Mouse (Mus musculus) thymus, adult 2 months (tissue): ENCODE results near the gene Bsn.

Experiments used
- CTCF ChIP-seq: fragments of 200-500 bp; IDR thresholded peaks from 2 replicates; pipeline ENCODE4 v1.5.1; 2012; ENCODE audit warnings: mild to moderate bottlenecking, control low read depth, low read length, moderate library complexity, borderline replicate concordance; ENCODE audit not compliant: control insufficient read depth, poor library complexity, insufficient read depth; ENCODE audit errors: extremely low read depth
- POLR2A ChIP-seq: fragments of 200-500 bp; IDR thresholded peaks from 2 replicates; pipeline ENCODE4 v1.6.1; 2012; ENCODE audit warnings: mild to moderate bottlenecking, low read length, control low read depth, moderate library complexity; ENCODE audit not compliant: control insufficient read depth, poor library complexity, insufficient read depth; ENCODE audit errors: extremely low read depth

DNA sequence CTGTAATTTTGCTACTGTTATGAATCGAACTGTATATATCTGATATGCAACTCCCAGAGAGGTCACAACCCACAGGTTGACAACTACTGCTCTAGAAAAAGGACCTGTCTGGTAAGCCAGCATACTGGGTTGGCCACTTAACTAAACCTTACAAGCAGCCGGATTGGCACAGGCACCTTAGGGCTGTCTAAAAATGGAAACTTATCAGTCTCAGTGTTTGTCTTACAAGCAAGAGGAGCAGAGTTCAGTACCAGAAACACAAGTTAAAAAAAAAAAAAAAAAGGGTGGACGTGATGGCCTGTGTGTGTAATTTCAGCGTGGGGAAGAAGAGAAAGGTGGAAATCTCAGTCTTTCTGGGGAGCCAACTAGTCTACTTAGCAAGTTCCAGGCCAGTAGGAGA lies 118.4 kb downstream of the Bsn start:
- TF ChIP-seq CTCF (no peak), POLR2A (no peak)
